Mouse (Mus musculus) Patski (cell line): ENCODE data around the gene Nr3c2. TPM values are rescaled to one million over a fixed set of nuclear protein-coding genes. Genes with fewer than 3 reads are reported as not detected.

Experiments used
- ATAC-seq: fragments of 100-300 bp; one replicate; pipeline ENCODE4 v1.8.0; 2021
- CTCF ChIA-PET: fragments of 350-600 bp; sonication (Branson Sonifier 250); formaldehyde crosslinking; loops from one replicate; lab custom pipeline; 2022; ENCODE audit warnings: inconsistent platforms; lab: Charles Lee
- POLR2A ChIA-PET: fragments of 350-600 bp; sonication (Branson Sonifier 250); formaldehyde crosslinking; loops from one replicate; lab custom pipeline; 2022; ENCODE audit warnings: antibody characterized with exemption, inconsistent platforms; lab: Charles Lee
- DNase-seq: peaks from one replicate; pipeline ENCODE4 v3.0.0-alpha.2; 2011; ENCODE audit warnings: low read depth, low spot score
- H3K27me3 ChIP-seq: fragments of 371-371 bp; one replicate; pipeline ENCODE4 v1.5.1; 2021
- CTCF ChIP-seq: fragments of 100-300 bp; IDR thresholded peaks from one replicate; pipeline ENCODE4 v1.5.1; 2021
- in situ Hi-C: fragments of 300-500 bp; cut with MboI; formaldehyde crosslinking; loops from 3 replicates; pipeline ENCODE4 v1.11.1; 2018; ENCODE audit warnings: low pct_unique_long_range_greater_than_20kb, mixed read lengths
- polyA plus RNA-seq: library from polyadenylated mRNA; unstranded; gene quantifications from one replicate; pipeline ENCODE4 v1.2.3, GENCODE M21; 2021

The Nr3c2 gene
- polyA plus RNA-seq, 1 experiment from 2014 or later = 6.7 TPM

DNA sequence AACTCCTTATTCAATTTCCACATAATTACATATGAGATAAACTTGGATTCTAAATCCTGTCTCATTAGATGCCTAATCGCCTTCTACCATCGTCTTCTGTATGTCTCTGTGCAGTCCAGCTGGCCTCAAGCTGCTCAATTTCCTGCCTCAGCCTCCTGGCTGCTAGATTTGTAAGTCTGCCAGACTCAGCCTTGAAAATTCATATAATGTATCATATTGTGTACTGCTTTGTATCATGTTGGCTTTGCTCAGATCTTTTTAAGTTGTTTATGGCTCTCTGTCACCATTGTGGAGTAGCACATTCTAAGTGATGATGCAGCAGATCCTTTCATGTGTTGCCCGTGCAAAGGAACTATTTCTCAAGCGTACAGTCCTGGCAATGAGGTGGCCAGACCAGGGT lies 71.9 kb downstream of the Nr3c2 start:
- ChIA-PET CTCF (no interaction called here), POLR2A (no interaction called here)
- in situ Hi-C loops = no loop called here
- H3K27me3 ChIP-seq = no peaks in the 10 kb centered on the region
- no peak for TF ChIP-seq CTCF
- DNase-seq (no peak), ATAC-seq (no peak)

- TF ChIP-seq CTCF = no peak
- ATAC-seq (no peak), DNase-seq (no peak)
- ChIA-PET POLR2A (no interaction called here), CTCF (interaction anchor here (1.1 to 1.6 kb wide), 2 partner anchors 34 to 52 kb away, joined by 3 read pairs; no protein-coding TSS in a partner anchor)
- H3K27me3 ChIP-seq = no peaks in the 10 kb centered on the region
- in situ Hi-C loops = no loop called here
These were observed 72.6 kb downstream of the Nr3c2 start for GRCm38 (mm10) chr8:76971761-76972404.

- in situ Hi-C loops = no loop called here
- DNase-seq = no peak
- no peaks in the 10 kb centered on the region for H3K27me3 ChIP-seq
- no peak for ATAC-seq
- no peak for TF ChIP-seq CTCF
- ChIA-PET CTCF (interaction anchor here (1.1 to 1.6 kb wide), 2 partner anchors 12 to 53 kb away, joined by 3 read pairs; no protein-coding TSS in a partner anchor), POLR2A (no interaction called here)
These were observed 73.8 kb downstream of the Nr3c2 start for GRCm38 (mm10) chr8:76972947-76973552.

- no peak for TF ChIP-seq CTCF
These were observed 78.7 kb downstream of the Nr3c2 start for GRCm38 (mm10) chr8:76977907-76978306.

DNA sequence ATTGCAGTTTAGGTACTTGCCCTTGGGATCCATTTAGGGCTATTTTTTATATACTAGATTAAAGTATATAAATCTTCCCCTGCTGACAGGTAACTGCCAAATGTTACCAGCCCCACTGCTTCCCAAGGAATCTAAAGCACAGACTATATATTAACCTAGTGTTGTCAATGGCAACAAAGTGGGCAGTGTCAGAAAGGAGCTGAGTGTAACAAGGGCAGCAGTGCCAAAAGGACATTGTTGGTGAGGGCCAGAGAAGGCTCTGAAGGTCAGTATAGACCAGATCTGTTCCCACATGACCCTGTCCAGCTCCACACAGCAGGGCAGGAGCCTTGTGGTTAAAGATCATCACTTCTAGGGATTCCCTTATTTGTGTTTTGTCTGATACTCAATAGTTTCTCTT lies 84.8 kb downstream of the Nr3c2 start:
- no peak for TF ChIP-seq CTCF
- ATAC-seq (no peak), DNase-seq (no peak)
- no peaks in the 10 kb centered on the region for H3K27me3 ChIP-seq
- in situ Hi-C loops = no loop called here
- CTCF ChIA-PET = interaction anchor here (1.5 kb wide), 1 partner anchor 11 kb away, joined by 3 read pairs; no protein-coding TSS in a partner anchor
- POLR2A ChIA-PET = no interaction called here

More at GRCm38 (mm10) chr8:76977907-76978306, 78.7 kb downstream of the Nr3c2 start:
- ChIA-PET POLR2A (no interaction called here), CTCF (no interaction called here)
- H3K27me3 ChIP-seq = no peaks in the 10 kb centered on the region
- in situ Hi-C loops = no loop called here
- no peak for ATAC-seq
- no peak for DNase-seq

DNA sequence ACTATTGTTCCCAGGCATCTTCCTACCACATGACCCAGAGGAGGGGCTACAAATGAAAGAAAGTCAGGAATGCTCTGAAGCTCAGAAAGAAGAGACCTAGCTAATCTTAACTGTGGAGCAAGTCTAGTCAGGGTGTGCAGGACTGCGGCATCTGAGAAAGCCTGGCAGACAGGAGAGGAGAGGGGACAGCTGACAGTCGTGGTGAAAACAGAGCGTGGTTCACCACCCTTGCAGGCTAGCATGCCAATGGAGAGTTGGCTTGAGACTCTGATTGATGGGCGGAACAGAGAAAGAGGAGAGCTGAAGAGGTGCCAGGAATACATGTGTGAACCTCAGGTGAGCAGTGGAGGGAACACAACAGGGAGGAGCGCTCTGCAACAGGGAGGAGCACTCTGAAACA lies 85.6 kb downstream of the Nr3c2 start:
- DNase-seq (no peak), ATAC-seq (no peak)
- no peaks in the 10 kb centered on the region for H3K27me3 ChIP-seq
- no peak for TF ChIP-seq CTCF
- CTCF ChIA-PET = interaction anchor here (1.5 kb wide), 1 partner anchor 11 kb away, joined by 3 read pairs; no protein-coding TSS in a partner anchor
- in situ Hi-C loops = no loop called here
- POLR2A ChIA-PET = no interaction called here

DNA sequence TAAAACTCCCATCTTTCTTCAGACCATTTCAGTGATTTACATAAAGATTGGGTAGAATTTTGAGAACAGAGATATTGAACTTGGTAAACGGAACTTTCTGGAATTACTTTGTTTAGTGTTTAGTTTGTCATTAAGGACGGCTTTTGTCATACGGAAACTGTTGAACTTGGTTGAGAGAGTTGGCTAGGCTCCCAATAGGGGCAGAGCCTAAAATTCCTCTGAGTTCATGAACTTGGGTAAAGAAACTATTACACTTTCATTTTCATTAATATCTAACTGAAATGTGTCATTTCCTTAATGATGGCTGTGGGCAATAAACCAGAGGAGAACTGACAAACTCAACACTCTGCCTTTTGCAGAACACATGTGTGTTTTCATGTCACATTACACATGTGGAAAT lies 88.6 kb downstream of the Nr3c2 start:
- TF ChIP-seq CTCF = no peak

DNA sequence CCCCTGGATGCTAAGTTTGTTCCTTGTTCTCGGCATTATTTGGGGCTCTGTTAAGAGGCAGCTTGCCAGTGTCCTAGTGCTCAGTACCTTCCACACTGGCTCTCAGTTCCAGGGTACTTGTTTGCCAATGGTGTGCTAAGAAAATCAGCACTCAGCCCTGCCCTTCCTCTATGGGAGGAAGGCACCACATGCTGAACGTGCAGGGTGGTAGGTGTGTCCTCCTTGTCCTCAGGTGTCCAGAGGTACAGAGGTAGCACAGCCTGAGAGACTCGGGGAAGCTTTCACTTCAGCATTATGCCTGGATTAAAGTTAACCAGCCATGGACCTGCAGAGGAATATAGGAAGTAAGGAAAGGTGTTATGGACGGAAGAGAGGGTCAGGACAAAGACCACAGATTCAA lies 99.0 kb downstream of the Nr3c2 start:
- ATAC-seq (no peak), DNase-seq (no peak)
- CTCF ChIA-PET = no interaction called here
- TF ChIP-seq CTCF = no peak
- POLR2A ChIA-PET = no interaction called here
- in situ Hi-C loops = no loop called here
- H3K27me3 ChIP-seq = no peaks in the 10 kb centered on the region

More for the DNA sequence above, 88.6 kb downstream of the Nr3c2 start:
- no peaks in the 10 kb centered on the region for H3K27me3 ChIP-seq
- ATAC-seq (no peak), DNase-seq (no peak)
- in situ Hi-C loops = no loop called here
- CTCF ChIA-PET = interaction anchor here (0.9 kb wide), 1 partner anchor 9 kb away, joined by 3 read pairs; no protein-coding TSS in a partner anchor
- POLR2A ChIA-PET = no interaction called here

DNA sequence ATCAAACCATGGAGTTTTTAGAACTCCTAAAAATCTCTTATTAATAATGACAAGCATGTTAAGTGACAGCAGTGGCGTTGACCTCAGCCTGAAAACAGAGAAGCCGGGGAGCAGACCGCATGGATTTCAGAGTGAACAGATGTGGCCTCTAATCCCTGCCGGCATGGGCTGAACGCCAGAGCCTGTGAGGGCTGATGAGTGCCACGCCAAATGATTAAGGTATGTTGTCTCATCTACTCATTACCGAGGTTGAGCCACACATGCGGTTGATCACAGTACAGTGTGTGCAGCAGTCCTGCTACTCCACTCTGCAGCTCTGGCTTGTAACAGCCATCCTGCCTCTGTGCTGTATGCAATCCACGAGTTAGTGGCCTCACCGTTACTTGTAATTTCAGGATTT lies 110.2 kb downstream of the Nr3c2 start:
- no peak for TF ChIP-seq CTCF
- no peak for ATAC-seq

DNA sequence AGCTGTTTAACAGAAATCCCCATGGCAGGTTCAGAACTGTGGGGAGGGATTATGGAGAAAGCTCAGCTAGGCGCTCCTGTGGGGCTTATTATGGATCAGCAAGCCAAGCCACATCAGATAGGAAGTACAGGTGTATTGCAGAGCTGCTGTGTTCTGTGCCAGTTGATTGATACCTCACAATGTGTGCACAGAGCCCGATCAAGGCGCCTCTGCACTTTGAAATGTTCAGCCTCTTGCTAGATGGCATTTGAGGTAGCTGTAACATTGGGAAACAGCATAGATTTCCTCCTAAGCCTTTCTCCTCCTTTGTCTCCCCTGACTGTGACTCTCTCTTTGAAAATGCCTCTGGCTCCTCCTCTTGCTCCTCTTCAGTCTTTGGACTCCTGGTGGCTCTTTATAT lies 112.7 kb downstream of the Nr3c2 start:
- ATAC-seq = no peak
- in situ Hi-C loops = no loop called here
- ChIA-PET CTCF (interaction anchor here (0.8 to 1.8 kb wide), 8 partner anchors 10 to 86 kb away, joined by 3 to 4 read pairs (median 3); no protein-coding TSS in a partner anchor), POLR2A (interaction anchor here (1.1 kb wide), 1 partner anchor 110 kb away, joined by 3 read pairs; no protein-coding TSS in a partner anchor)
- H3K27me3 ChIP-seq = no peaks in the 10 kb centered on the region
- no peak for DNase-seq
- TF ChIP-seq CTCF = no peak

More for the DNA sequence above, 110.2 kb downstream of the Nr3c2 start:
- DNase-seq = no peak
- POLR2A ChIA-PET = no interaction called here
- in situ Hi-C loops = no loop called here
- H3K27me3 ChIP-seq = no peaks in the 10 kb centered on the region
- CTCF ChIA-PET = no interaction called here

- in situ Hi-C loops = no loop called here
- no peaks in the 10 kb centered on the region for H3K27me3 ChIP-seq
- ChIA-PET CTCF (interaction anchor here (1.3 to 1.8 kb wide), 4 partner anchors 10 to 87 kb away, joined by 3 to 4 read pairs (median 4); no protein-coding TSS in a partner anchor), POLR2A (interaction anchor here (1.1 kb wide), 1 partner anchor 109 kb away, joined by 3 read pairs; no protein-coding TSS in a partner anchor)
- DNase-seq (no peak), ATAC-seq (no peak)
- no peak for TF ChIP-seq CTCF
These were observed 113.4 kb downstream of the Nr3c2 start for GRCm38 (mm10) chr8:77012641-77013040.
